Mouse (Mus musculus): ENCODE measurements at regions not wholly inside any gene's neighbourhood (a gene's known extent, or its start where the extent isn't known, plus 50 kb on each side); places are given as distances from the start of the nearest gene placed in this dataset.
A peak's percentile ranks its signal among the peaks of the same experiment; 100 is the strongest.
"Not testable (repeated sequence)": the region's sequence is repeated elsewhere in the genome, so short reads cannot be mapped to it uniquely, and the experiment has no call there.

DNA sequence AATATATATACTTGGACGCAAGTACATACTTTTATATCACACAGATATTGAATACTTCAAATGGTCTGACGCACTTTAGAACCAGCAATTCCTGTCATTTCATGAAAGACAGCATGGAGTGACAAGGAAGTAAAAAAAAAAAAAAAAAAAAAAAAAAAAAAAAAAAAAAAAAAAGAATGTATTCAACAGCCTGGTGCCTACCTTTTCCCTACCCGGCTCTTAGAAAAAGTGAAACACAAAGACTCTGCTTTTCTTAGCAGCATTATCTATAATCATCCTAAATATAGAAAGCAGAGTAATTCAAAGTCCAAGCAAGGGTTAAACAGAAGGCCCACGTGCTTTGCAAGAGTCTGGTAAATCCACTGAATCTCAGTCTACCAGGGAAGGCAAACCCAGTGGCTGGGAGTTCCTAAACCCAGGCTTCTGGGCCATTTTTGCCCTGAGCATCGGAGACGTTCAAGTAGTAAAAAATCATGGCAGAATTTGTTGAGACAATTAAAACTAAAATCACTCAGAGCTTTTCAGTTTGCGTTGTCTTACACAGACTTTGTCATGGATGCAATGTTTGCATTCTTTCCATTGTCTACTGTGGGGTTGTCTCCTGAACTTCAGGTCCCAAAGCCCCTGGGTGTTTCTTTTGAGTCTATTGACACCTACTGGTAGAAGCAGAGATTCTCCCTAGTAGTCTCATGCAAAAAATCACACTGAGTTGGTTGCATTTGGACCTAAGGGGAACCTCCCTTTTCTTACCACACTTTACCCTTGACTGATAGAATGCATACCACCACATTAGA lies 390.2 kb upstream of the 1700008P02Rik start:
- no peaks in the 10 kb centered on the region for H3K27me3 ChIP-seq (ENCODE audit: control insufficient read depth in 1 of 2, insufficient read depth in 2 of 2, low read length in 2 of 2)
- no peak overlapping the region for H3K9ac ChIP-seq (ENCODE audit: control insufficient read depth, low read depth, low read length, poor library complexity, severe bottlenecking)
- TF ChIP-seq ZC3H11A (IDR thresholded peaks at IDR 0.05; ENCODE audit: low read depth, low read length) = peak; percentile 72
- TF ChIP-seq RAD21 (IDR thresholded peaks at IDR 0.05; ENCODE audit: low read depth, low read length) = peak; percentile 85
- TF ChIP-seq ZNF384 (IDR thresholded peaks at IDR 0.05; ENCODE audit: low read depth, low read length) = peak; percentile 42; the same call in 1 of the 2 replicates
- no peak for TF ChIP-seq ELF1 (IDR thresholded peaks at IDR 0.05; ENCODE audit: low read depth, low read length)
- peak; percentile 71 for TF ChIP-seq SMC3 (IDR thresholded peaks at IDR 0.05; ENCODE audit: low read depth, low read length)
- peak in 2 of 3 experiments; percentile 10 to 65; a peak in 3 of 6 replicates for TF ChIP-seq CTCF (IDR thresholded peaks at IDR 0.05 in 2 of 3, conservative IDR thresholded peaks at IDR 0.05 in 1 of 3; ENCODE audit: control insufficient read depth in 1 of 3, insufficient read depth in 1 of 3, low read depth in 2 of 3, low read length in 3 of 3, poor library complexity in 1 of 3, severe bottlenecking in 1 of 3)
- TF ChIP-seq USF1 (IDR thresholded peaks at IDR 0.05; ENCODE audit: low read depth, low read length) = no peak
- no peak for TF ChIP-seq TBP (IDR thresholded peaks at IDR 0.05; ENCODE audit: low read depth, low read length)
- no peak overlapping the region for H3K27ac ChIP-seq (ENCODE audit: control insufficient read depth, low read depth, low read length)
- peaks cover 0 to 6% of the 10 kb centered on the region in 2 experiments; a peak in 1 of 4 replicates for H3K4me1 ChIP-seq (ENCODE audit: control insufficient read depth in 1 of 2, insufficient read depth in 2 of 2, low read length in 2 of 2)
- DNase-seq (ENCODE audit: low read depth, low spot score) = peak; percentile 44
- no peaks in the 10 kb centered on the region for H3K9me3 ChIP-seq (replicated peaks; ENCODE audit: insufficient read depth, low read length)
- H3K4me3 ChIP-seq (ENCODE audit: control insufficient read depth in 1 of 2, insufficient read depth in 1 of 2, low read depth in 2 of 2, low read length in 2 of 2) = no peak overlapping the region
- no peaks in the 10 kb centered on the region for H3K79me2 ChIP-seq (ENCODE audit: control insufficient read depth, insufficient read depth, low read length, poor library complexity)
- peaks cover 0 to 4% of the 10 kb centered on the region in 2 experiments; a peak in 2 of 4 replicates for H3K36me3 ChIP-seq (ENCODE audit: control insufficient read depth in 1 of 2, insufficient read depth in 2 of 2, low read length in 2 of 2)

DNA sequence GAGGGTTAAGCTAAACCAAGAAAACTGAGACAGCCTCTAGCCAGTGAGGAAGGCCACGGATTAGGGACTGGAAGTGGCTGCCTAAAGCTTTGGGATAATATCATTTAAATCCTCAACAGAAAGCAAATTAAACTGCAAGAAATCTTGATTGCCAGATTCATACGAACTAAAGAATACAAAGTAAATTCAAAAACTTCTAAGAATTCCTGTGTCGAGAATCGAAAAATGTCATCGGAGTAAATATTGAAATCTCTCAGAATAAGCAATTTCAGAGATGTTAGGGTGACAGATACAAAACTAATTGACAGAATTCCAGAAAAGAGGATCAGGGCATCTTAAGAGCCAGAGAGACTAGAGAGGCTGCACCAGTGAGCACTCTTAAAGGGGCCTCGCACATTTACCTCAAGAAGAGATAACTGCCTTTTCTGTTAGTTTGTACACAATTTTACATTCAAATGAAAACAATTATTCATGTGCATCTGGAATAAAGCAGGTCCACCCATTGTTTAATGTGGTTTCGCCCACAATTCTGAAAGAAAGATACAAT lies 388.5 kb upstream of the 1700008P02Rik start:
- Histone ChIP-seq H3K27me3 (ENCODE audit: control insufficient read depth in 1 of 2, insufficient read depth in 2 of 2, low read length in 2 of 2) (no peaks in the 10 kb centered on the region), H3K4me3 (ENCODE audit: control insufficient read depth in 1 of 2, insufficient read depth in 1 of 2, low read depth in 2 of 2, low read length in 2 of 2) (no peak overlapping the region), H3K79me2 (ENCODE audit: control insufficient read depth, insufficient read depth, low read length, poor library complexity) (no peaks in the 10 kb centered on the region), H3K27ac (ENCODE audit: control insufficient read depth, low read depth, low read length) (no peak overlapping the region), H3K9ac (ENCODE audit: control insufficient read depth, low read depth, low read length, poor library complexity, severe bottlenecking) (no peak overlapping the region), H3K36me3 (ENCODE audit: control insufficient read depth in 1 of 2, insufficient read depth in 2 of 2, low read length in 2 of 2) (peaks cover 0 to 2% of the 10 kb centered on the region in 2 experiments; a peak in 2 of 4 replicates), H3K9me3 (replicated peaks; ENCODE audit: insufficient read depth, low read length) (no peaks in the 10 kb centered on the region), H3K4me1 (ENCODE audit: control insufficient read depth in 1 of 2, insufficient read depth in 2 of 2, low read length in 2 of 2) (peaks cover 0 to 3% of the 10 kb centered on the region in 2 experiments; a peak in 1 of 4 replicates)
- TF ChIP-seq UBTF (IDR thresholded peaks at IDR 0.05; ENCODE audit: borderline replicate concordance, insufficient read depth, low read depth, low read length) = no peak
- DNase-seq (ENCODE audit: low read depth, low spot score) = no peak

DNA sequence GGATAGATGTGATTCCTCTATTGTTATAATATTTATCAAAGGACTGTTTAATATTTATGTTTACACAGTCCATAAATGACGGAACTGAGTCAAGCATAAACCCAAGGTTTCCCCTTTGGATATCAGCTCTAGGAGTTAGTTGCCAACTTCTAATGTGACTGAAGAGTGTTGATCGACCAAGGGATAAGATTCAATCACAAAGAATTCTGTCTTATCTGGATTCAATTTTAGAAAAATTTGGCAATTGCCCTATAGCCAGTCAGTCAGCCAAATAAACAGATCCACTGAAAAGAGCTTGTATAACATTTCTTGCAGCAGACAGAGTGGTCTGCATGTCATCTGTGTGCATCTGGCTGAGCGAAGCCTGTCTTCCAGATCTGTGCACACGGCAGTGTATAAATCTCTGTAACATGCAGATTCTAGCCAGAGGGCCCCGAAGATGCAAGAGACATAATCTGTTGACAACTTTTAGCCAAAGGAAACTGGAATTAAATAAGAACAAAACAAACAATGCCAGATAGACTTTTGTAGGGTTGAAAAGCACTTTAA lies 387.6 kb upstream of the 1700008P02Rik start:
- Histone ChIP-seq H3K4me1 (ENCODE audit: control insufficient read depth in 1 of 2, insufficient read depth in 2 of 2, low read length in 2 of 2) (no peaks in the 10 kb centered on the region; a peak in 1 of 4 replicates), H3K27ac (ENCODE audit: control insufficient read depth, low read depth, low read length) (no peak overlapping the region), H3K79me2 (ENCODE audit: control insufficient read depth, insufficient read depth, low read length, poor library complexity) (no peaks in the 10 kb centered on the region), H3K4me3 (ENCODE audit: control insufficient read depth in 1 of 2, insufficient read depth in 1 of 2, low read depth in 2 of 2, low read length in 2 of 2) (no peak overlapping the region), H3K36me3 (ENCODE audit: control insufficient read depth in 1 of 2, insufficient read depth in 2 of 2, low read length in 2 of 2) (no peaks in the 10 kb centered on the region; a peak in 1 of 4 replicates), H3K9ac (ENCODE audit: control insufficient read depth, low read depth, low read length, poor library complexity, severe bottlenecking) (no peak overlapping the region), H3K9me3 (replicated peaks; ENCODE audit: insufficient read depth, low read length) (no peaks in the 10 kb centered on the region), H3K27me3 (ENCODE audit: control insufficient read depth in 1 of 2, insufficient read depth in 2 of 2, low read length in 2 of 2) (no peaks in the 10 kb centered on the region)
- TF ChIP-seq MAFK (IDR thresholded peaks at IDR 0.05; ENCODE audit: borderline replicate concordance, low read depth, low read length) (no peak), USF2 (IDR thresholded peaks at IDR 0.05; ENCODE audit: borderline replicate concordance in 1 of 2, insufficient read depth in 1 of 2, low read depth in 1 of 2, low read length in 2 of 2) (no peak), ZMIZ1 (IDR thresholded peaks at IDR 0.05; ENCODE audit: low read depth, low read length) (no peak), GATA1 (IDR thresholded peaks at IDR 0.05; ENCODE audit: low read depth, low read length) (no peak), POLR2AphosphoS5 (IDR thresholded peaks at IDR 0.05; ENCODE audit: borderline replicate concordance, low read depth, low read length) (no peak), E2F4 (IDR thresholded peaks at IDR 0.05; ENCODE audit: borderline replicate concordance, low read depth, low read length) (no peak), BHLHE40 (IDR thresholded peaks at IDR 0.05; ENCODE audit: borderline replicate concordance, low read depth, low read length) (no peak)
- no peak for DNase-seq (ENCODE audit: low read depth, low spot score)

DNA sequence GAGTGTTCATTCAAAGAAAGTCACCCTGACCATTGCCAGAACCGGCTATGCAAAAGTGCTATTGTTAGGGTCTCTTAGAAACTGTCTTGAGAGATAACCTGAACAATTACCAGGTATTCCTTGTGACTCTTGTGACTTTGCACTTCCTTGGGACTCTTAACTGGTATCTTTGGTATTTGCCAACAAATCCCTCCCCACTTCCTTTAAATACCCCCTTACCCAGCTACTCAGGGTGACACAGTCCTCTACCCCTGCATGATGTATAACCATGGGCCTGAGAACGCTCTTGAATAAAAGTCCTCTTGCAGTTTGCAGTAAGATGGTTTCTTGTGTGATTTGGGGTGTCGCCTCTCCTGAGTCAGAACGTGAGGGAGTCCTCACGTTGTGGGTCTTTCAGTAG lies 371.5 kb upstream of the 1700008P02Rik start:
- not testable (repeated sequence) for H3K9me3 ChIP-seq (replicated peaks; ENCODE audit: insufficient read depth, low read length); H3K4me3 ChIP-seq (ENCODE audit: control insufficient read depth in 1 of 2, insufficient read depth in 1 of 2, low read depth in 2 of 2, low read length in 2 of 2); H3K79me2 ChIP-seq (ENCODE audit: control insufficient read depth, insufficient read depth, low read length, poor library complexity); H3K27me3 ChIP-seq (ENCODE audit: control insufficient read depth in 1 of 2, insufficient read depth in 2 of 2, low read length in 2 of 2); H3K27ac ChIP-seq (ENCODE audit: control insufficient read depth, low read depth, low read length); H3K4me1 ChIP-seq (ENCODE audit: control insufficient read depth in 1 of 2, insufficient read depth in 2 of 2, low read length in 2 of 2); H3K9ac ChIP-seq (ENCODE audit: control insufficient read depth, low read depth, low read length, poor library complexity, severe bottlenecking); H3K36me3 ChIP-seq (ENCODE audit: control insufficient read depth in 1 of 2, insufficient read depth in 2 of 2, low read length in 2 of 2); DNase-seq (ENCODE audit: low read depth, low spot score)

Measured in MEL (cell line).